Mouse (Mus musculus) liver, adult (tissue): ENCODE data around the gene Ush2a.

Experiments used
- GATA4 ChIP-seq: IDR thresholded peaks from 2 replicates; pipeline ENCODE4 v1.6.1; 2014; ENCODE audit warnings: mild to moderate bottlenecking, low read length; ENCODE audit not compliant: insufficient replicate concordance

The Ush2a gene

DNA sequence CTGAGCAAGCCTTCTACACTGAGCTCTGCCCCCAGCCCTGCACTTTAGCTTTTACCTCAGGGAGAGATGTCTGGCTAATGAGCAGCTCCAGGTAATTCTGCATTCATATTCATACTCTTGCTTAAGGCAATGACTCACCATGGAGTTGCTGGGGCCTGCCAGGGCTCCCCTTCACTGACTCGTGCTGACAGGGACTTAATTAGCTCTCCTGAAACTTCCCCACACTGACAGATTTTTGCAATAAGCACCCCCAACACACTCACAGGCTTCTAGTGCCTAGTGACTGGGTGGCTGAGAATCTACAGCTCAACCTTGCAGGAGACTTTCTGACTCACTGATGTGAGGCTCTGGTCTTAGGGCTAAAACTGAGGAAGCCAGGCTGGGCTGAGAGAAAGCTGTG lies 658.1 kb downstream of the Ush2a start:
- no peak for TF ChIP-seq GATA4

DNA sequence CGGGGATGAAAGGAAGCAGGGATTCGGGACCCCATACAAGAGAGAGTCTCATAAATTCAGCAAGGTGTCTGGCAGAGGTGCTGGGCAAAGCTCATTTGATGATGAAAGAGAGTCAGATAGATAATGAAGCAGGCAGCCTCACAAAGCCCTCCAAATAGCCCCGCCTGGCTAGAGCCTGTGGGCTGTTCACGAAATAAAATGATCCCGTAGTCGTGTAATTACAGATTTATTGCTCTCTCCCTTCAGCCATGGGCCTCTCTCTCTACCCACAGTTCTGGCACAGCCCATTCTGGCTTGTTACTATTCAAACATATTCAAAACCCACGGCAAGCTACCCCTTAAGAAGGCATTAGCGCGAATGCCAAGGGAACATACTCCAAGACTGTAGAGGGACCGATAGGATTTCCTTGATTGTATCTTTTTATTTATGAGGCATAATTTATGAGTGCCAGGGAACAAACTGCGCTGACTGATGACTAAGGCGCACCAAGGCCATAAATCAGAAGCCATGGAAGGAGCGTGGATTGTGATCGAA lies 675.5 kb downstream of the Ush2a start:
- TF ChIP-seq GATA4 = no peak

GRCm38 (mm10) chr1:188945326-188945725 lies 683.5 kb downstream of the Ush2a start:
- no peak for TF ChIP-seq GATA4

GRCm38 (mm10) chr1:188946849-188947248 lies 685.0 kb downstream of the Ush2a start:
- TF ChIP-seq GATA4 = no peak

DNA sequence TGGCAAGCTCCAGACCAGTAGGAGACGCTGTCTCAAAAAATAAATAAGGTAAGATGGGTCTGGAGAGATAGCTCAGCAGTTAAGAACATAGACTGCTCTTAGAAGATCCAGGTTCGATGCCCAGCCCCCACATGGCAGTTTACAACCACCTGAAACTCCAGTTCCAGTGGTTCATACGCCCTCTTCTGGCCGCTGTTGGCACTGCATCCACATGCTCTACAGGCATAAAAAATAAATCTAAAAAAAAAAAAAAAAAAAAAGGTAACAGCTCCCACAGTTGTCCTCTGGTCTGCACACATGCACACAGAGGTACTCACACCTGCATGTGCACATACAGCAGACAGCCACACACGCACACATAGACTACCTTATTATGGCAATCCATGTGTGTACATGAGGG lies 686.0 kb downstream of the Ush2a start:
- TF ChIP-seq GATA4 = no peak

- no peak for TF ChIP-seq GATA4
Observed at GRCm38 (mm10) chr1:188948276-188948675, 686.5 kb downstream of the Ush2a start.

- TF ChIP-seq GATA4 = no peak
Observed at GRCm38 (mm10) chr1:188951091-188951490, 689.3 kb downstream of the Ush2a start.

GRCm38 (mm10) chr1:188952501-188952900 lies 690.7 kb downstream of the Ush2a start:
- no peak for TF ChIP-seq GATA4

DNA sequence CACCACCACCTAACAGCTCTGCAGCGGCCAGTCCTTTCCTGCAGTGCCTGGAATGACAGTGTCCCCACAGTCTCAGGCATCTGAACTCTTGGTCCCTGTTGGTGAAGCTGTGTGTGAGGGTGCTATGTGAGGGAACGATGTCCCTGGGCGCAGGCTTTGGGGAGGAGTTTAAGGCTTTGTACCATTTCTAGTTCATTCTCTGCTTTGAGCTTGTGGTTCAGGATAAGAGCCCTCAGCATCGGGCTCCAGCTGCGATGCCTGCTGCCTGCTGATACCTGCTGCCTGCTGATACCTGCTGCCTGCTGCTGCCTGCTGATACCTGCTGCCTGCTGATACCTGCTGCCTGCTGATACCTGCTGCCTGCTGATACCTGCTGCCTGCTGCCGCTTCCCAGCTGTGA lies 711.3 kb downstream of the Ush2a start:
- no peak for TF ChIP-seq GATA4

DNA sequence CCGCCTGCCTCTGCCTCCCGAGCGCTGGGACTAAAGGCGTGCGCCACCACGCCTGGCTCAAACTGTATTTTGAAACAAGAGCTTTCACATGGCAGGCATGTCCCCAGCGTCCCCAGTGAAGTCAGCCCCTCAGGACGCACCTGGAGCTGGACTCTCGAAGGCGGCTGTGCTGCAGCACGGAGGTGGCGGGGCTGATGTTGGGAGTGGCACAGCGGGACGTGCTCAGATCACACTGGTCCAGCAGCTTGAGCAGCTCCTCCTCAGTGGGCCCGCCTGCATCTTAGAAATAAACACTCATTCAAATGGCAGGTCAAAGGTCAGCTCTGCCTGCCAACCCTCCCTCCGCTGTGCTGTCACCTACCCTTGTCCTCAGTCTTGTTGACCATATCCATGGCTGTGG lies 712.1 kb downstream of the Ush2a start:
- TF ChIP-seq GATA4 = no peak

- TF ChIP-seq GATA4 = no peak
Observed at GRCm38 (mm10) chr1:188980050-188980449, 718.2 kb downstream of the Ush2a start.

GRCm38 (mm10) chr1:188993218-188993617 lies 731.4 kb downstream of the Ush2a start:
- TF ChIP-seq GATA4 = no peak

DNA sequence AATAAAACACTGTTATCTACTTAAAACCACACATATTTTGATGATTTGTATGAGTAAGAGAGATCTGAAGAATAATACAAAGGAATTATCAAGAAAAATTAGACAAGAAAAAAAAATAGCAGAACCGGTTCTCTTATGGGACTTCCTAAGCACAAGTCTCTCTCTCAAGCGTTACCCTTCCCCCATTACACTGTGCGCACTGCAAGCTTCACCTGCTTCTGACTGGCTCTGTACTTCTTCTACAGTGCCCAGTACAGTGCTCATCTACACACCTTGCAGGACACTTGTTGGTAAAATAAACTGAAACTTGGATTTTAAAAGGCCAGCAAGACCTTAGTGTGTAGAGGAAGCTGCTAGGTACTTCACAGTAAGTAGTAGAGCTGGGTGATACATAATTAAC lies 736.1 kb downstream of the Ush2a start:
- no peak for TF ChIP-seq GATA4

DNA sequence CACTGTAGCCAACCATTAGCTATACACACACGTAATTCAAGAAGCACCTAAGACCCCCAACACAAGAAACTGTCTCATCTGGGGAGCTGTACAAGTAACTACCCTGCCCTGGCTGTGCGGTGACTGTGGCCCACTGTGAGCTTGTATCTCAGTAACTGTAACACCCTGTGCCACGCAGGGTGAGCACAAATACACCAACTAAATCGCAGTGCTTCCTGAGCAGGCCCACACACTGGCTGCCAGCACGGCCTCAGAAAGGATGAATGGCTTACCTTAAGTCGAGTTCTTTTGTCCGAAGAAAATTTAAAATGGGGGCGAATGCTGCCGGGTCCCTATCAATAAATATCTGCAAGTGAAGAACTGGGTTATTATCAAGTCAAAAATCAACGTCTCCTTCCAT lies 738.2 kb downstream of the Ush2a start:
- no peak for TF ChIP-seq GATA4

DNA sequence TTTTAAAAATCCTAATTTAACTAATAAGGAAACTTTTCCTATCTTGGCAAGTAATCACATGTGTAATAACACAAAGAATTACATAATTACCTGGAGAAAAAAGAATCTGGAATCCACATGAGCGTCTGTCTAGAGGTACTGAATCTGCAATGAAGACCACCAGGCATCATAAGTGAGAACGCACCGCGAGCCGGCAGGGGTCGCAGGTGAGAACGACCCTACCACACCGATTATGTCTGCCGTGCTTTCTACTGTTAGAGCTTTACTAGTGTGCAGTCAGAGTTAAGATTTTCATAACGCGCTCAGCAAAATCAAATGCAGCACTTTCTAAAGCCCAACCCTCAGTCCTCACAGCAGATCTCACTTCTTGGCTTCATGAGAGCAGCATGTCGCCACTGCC lies 740.0 kb downstream of the Ush2a start:
- TF ChIP-seq GATA4 = no peak

DNA sequence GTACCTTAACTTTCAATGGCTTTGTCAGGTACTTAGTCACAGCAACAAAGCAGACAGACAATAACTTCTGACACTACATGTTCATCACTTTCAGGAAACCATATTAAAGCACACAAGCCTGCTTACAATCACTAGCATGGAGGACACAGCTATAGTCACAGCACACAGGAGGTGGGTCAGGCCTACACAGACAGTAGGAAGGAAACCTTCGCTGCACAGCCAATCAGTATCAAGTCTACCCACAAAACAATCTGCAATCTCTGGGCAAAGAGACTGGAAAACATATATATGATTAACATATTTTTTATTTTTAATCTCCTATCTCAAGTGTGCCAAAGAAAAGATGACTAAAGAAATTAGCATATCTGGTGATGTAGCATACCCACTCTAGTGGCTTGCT lies 743.0 kb downstream of the Ush2a start:
- no peak for TF ChIP-seq GATA4

DNA sequence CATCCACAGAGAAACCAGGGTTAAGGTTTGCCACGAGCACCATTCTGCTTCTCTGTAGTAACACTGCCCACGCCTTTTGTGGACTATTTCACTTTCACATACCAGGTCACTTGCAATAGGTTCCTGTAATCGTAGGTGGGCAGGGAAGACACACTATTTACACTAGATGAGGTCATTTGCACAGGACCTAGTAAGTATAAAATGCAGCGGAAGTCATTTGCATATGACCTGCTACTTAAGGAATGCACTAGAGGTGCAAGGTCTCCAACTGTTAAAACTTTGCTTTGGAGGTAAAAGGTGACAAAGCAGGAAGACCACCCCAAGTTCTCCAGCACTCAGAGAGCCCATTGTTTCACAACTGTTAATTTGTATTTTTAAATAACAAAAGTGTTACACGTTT lies 744.4 kb downstream of the Ush2a start:
- TF ChIP-seq GATA4 = no peak

GRCm38 (mm10) chr1:189006826-189007225 lies 745.0 kb downstream of the Ush2a start:
- TF ChIP-seq GATA4 = no peak
